Mouse (Mus musculus) left cerebral cortex, postnatal 14 days (tissue): ENCODE measurements at regions not wholly inside any gene's neighbourhood (a gene's known extent, or its start where the extent isn't known, plus 50 kb on each side); places are given as distances from the start of the nearest gene placed in this dataset.

Experiments
- DNase-seq, 2 experiments: peaks; one replicate each; pipeline ENCODE4 v3.0.0; 2021 to 2022; ENCODE audit warnings: low spot score in 2 of 2, mixed read lengths in 1 of 2
- intact Hi-C: fragments of 180-260 bp; cut with DNase I; formaldehyde crosslinking; loops from one replicate; pipeline ENCODE4 v1.15.1; 2025

GRCm38 (mm10) chr7:129689464-129689863, 97.8 kb downstream of the Wdr11 start:
- intact Hi-C loops: no loop called here
- DNase-seq: no peak

GRCm38 (mm10) chr7:129690868-129691267, 99.2 kb downstream of the Wdr11 start:
- DNase-seq: no peak
- intact Hi-C loops: no loop called here

GRCm38 (mm10) chr7:129691619-129692071, 100.0 kb downstream of the Wdr11 start:
- DNase-seq: peak in 1 of 2 experiments; percentile 7
- intact Hi-C loops: no loop called here

GRCm38 (mm10) chr7:129693635-129694034, 102.0 kb downstream of the Wdr11 start:
- no peak for DNase-seq
- intact Hi-C loops: no loop called here

- intact Hi-C loops: no loop called here
- DNase-seq: no peak
Observed at GRCm38 (mm10) chr7:129694168-129694567, 102.5 kb downstream of the Wdr11 start.

- intact Hi-C loops: no loop called here
- no peak for DNase-seq
Observed at GRCm38 (mm10) chr7:129699931-129700570, 108.4 kb downstream of the Wdr11 start.

- DNase-seq: no peak
- intact Hi-C loops: no loop called here
Observed at GRCm38 (mm10) chr7:129727559-129727958, 135.9 kb downstream of the Wdr11 start.

- intact Hi-C loops: no loop called here
- no peak for DNase-seq
Observed at GRCm38 (mm10) chr7:129729709-129730238, 138.1 kb downstream of the Wdr11 start.

GRCm38 (mm10) chr7:129730785-129731352, 139.2 kb downstream of the Wdr11 start:
- peak in 1 of 2 experiments; percentile 5 for DNase-seq
- intact Hi-C loops: no loop called here

GRCm38 (mm10) chr7:129742657-129743056, 151.0 kb downstream of the Wdr11 start:
- no peak for DNase-seq
- intact Hi-C loops: no loop called here

GRCm38 (mm10) chr7:129743955-129744666, 152.4 kb downstream of the Wdr11 start:
- no peak for DNase-seq
- intact Hi-C loops: no loop called here

- intact Hi-C loops: no loop called here
- no peak for DNase-seq
Observed at GRCm38 (mm10) chr7:129746639-129747038, 155.0 kb downstream of the Wdr11 start.

GRCm38 (mm10) chr7:129750936-129751335, 159.3 kb downstream of the Wdr11 start:
- DNase-seq: no peak
- intact Hi-C loops: no loop called here

GRCm38 (mm10) chr7:129754737-129755136, 163.1 kb downstream of the Wdr11 start:
- no peak for DNase-seq
- intact Hi-C loops: no loop called here

GRCm38 (mm10) chr7:129756138-129756537, 164.5 kb downstream of the Wdr11 start:
- no peak for DNase-seq
- intact Hi-C loops: no loop called here

GRCm38 (mm10) chr7:129759848-129760247, 168.2 kb downstream of the Wdr11 start:
- no peak for DNase-seq
- intact Hi-C loops: no loop called here

GRCm38 (mm10) chr7:129760386-129760785, 168.7 kb downstream of the Wdr11 start:
- intact Hi-C loops: no loop called here
- DNase-seq: no peak

- no peak for DNase-seq
- intact Hi-C loops: no loop called here
Observed at GRCm38 (mm10) chr7:129763754-129764153, 172.1 kb downstream of the Wdr11 start.

GRCm38 (mm10) chr7:129764456-129764970, 172.8 kb downstream of the Wdr11 start:
- no peak for DNase-seq
- intact Hi-C loops: no loop called here

GRCm38 (mm10) chr7:129765681-129766080, 174.0 kb downstream of the Wdr11 start:
- intact Hi-C loops: no loop called here
- DNase-seq: no peak
